Mouse (Mus musculus) myocyte (in vitro differentiated cells): ENCODE measurements around the gene H1f0.

Experiments
- E2F4 ChIP-seq: IDR thresholded peaks from one replicate; pipeline ENCODE4 v1.6.1; 2011; ENCODE audit warnings: mild to moderate bottlenecking, control low read depth, moderate library complexity; ENCODE audit not compliant: insufficient read depth
- POLR2A ChIP-seq: IDR thresholded peaks from one replicate; pipeline ENCODE4 v1.6.1; 2011; ENCODE audit warnings: low read depth, mild to moderate bottlenecking, control low read depth, moderate library complexity; ENCODE audit not compliant: insufficient read length

DNA sequence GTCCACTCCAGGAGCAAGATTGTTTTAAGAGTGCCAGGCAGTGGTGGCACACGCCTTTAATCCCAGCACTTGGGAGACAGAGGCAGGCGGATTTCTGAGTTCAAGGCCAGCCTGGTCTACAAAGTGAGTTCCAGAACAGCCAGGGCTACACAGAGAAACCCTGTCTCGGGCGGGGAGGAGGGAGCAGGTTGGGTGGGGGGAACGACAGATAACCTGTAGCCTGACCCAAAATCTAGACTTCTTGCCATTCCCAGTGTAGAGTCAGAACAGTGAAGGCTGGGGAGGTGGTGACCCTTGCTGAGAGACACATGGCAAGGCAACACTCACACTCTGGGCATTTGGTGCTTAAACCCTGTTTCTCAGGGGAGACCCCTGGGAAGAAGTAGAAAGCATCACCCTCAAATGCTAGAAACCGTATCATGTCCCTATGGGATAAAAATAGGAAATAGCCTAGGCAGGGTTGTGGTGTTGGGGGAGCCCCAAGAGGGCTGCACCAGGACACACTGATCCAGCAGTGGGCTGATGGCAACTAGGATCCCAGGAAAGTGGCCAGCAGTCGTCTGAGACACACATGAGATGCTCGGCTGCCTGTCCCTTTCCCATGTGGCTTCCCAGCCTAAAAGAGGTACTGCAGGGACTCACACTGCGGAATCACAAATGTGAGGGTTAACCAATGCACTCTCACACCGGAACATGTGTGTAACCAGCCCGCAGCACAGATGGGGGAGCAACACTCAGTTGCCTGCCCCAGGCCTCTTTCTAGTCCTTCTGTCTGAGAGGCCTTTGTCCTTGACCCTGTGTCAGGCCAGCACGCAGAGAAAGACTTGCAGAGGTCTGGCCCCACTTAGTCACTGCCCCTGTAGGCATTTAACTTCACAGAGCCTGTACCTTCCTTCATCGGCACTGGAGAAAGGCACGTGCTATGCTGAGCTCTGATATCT is 38.8 kb upstream of the H1f0 start:
- TF ChIP-seq POLR2A = no peak
- no peak for TF ChIP-seq E2F4
